Mouse (Mus musculus) monocyte, adult 2 months (primary cell): ENCODE results near the gene Sox5.

Experiments
- DNase-seq, 2 experiments: peaks; one replicate each; pipeline ENCODE4 v3.0.0; 2022; ENCODE audit warnings: low spot score in 2 of 2, low read depth in 1 of 2

Gene Sox5

DNA sequence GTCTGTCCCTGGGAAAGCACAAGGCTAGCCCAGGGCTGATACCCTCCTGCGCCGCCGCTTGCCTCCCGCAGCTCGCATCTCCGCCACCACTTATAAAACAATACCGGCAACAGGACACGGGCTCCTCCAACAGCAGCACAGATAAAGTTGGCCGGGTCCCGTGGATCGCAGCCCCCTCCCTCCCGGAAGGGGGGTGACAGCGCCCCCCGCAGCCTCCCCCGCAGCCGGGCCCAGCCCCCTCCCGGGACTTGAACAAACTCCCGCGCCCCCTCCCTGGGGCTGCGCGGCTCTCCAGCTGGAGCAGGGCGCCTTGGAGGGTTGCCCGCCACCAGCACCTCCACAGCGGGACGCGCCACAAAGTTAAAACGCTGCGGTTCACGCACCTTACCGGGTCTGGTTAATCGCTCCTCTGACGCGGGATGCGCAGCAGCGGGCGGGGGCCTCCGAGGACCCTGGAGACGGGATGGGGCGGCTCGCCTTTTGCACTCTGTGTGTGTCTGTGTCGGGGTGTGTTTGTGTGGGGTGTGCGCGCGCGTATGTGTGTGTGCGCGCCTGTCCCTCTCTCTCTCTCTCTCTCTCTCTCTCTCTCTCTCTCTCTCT lies at the start of gene Sox5:
Sox5 (minus strand) TSS at position 547 of the 600 bp plus-strand sequence.
- no peak for DNase-seq

DNA sequence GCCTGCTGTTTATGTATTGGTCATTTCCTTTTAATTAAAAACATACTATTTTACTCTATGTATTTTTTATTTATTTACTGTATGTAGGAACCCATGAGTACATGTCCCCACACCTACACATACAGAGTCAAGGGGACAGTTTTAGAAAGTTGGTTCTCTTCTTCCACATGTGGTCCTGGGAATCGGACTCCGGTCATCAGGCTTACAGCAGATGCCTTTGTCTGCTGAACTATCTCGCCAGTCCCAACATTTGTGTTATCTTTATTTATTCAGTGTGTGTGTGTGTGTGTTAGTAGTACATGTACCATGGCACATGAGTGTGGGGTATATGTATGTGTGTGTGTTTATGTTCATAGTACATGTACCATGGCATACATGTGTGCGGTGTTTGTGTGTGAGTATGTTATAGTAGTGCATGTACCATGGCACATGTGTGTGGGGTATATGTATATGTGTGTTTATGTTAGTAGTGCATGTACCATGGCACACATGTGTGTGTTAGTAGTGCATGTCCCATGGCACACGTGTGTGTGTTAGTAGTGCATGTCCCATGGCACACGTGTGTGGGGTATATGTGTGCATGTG lies 43.3 kb upstream of the Sox5 start:
- no peak for DNase-seq

DNA sequence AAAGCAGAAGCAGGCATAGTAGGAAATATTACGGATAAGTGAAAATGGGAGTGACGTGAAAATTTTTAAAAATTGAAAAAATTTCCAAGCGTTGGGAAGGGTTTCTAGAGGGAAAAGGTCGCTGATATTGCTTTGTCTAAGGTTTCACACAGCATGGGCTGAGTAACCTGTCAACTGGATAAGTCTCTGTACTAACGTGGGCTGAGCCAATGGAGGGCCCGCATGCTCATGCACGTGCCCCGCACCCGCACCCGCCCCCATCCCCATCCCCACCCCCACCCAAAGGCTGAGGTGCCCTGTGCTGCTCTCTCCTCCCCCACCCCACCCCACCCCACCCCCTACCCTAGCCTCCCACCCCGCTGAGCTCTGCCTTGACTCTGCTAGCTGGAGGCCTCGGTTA lies 42.4 kb upstream of the Sox5 start:
- no peak for DNase-seq

DNA sequence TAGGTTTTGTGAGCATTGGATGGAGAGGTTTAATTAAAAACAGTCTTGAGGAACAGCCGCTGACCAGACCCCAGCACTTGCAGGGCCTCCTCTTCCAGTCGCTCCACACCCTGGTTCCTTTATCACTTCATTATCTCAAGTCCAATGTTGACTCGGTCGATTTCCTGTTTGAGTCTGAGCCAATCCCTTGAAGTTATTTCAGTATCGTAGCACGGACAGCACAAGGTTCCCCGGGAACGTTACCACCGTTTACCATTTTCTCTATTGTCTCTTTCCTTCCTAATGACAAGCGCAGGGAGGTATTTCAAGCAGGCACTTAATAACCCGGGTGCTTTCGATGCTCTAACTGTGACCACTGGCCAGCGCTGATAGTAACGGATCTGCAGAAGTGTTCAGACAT lies 40.8 kb upstream of the Sox5 start:
- no peak for DNase-seq

DNA sequence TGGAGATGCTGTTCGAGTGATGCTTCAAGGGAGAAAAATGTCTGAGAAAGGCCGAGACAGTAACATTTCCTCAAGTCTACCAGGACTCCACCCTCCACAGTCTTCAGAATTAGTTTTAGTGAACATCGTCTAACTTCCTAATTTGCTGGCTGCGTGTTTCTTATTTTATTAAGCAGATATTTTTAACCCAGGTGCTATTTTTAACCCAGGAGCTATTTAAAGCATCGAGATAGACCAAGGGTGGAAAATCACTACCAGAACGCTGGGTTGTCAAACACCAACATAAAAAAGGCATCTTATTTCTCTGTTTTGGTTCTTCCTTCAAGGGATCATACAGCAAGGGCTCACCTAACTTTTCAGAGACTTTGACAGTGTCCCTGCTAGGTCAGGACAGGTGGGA lies 39.2 kb upstream of the Sox5 start:
- no peak for DNase-seq

DNA sequence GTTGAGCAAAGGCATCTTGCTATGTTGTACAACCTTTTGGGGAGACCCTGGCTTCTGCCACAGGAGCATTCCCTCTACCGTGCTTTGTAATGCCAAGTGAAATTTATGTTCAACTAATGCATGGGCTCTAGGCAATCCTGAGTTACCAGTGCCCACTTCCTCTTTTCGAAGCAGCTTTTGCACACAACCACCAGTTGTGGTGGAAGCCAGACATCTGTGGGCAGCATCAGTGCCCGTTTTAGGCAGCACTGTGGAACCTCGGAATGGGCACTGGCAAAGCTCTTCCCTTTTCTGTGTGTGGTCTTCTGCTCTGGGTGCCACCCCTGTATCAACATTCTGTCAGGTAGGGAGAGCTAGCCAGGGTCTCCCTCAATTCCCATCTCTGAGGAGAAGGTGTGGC lies 36.2 kb upstream of the Sox5 start:
- DNase-seq, result peak; percentile 45 to 46

DNA sequence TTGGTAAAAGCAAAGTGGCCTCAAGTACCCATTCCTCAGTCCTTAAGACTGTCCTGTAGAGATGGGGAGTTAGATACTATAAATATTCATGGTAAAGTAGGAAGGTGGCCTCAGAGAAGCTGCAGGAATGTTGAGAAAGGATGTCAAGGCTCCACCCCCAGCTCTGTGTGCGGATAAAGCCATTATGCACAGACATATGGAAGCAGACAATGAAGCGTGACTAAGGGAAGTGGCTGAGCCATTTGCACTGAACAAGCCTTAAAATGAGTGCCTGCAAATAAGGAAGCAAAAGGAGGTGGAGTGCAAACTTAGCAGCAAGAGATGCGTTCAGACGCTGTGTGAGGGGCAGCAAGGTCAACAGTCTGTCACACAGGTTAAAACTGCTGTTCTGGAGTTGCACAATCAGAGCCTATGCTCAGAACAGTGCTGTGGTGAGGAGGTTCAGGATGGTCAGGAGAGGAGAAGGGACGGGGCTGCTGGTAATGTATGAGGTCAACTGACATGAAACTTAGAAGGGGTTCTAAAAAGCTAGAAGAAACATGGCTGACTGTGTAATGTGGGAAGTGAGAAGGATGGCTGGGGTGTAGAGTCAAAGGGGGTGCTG lies 35.7 kb upstream of the Sox5 start:
- no peak for DNase-seq

DNA sequence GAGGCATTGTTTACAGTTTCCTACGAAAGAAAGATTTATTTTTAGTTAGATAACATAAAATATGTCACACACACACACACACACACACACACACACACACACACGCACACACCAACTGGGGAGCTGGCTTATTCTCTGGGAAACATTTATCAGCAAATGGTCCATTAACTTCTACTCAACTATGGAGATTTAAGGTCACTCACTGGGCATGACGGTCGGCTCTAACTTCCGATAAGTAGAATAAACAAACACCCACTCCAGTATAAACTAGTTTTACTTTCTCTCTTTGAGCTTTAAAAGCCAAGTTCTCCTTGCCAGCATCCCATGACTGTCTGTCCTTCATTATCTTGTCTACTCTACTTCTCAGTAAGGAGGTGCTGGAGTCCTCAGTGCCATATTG lies 33.8 kb upstream of the Sox5 start:
- DNase-seq, result no peak

DNA sequence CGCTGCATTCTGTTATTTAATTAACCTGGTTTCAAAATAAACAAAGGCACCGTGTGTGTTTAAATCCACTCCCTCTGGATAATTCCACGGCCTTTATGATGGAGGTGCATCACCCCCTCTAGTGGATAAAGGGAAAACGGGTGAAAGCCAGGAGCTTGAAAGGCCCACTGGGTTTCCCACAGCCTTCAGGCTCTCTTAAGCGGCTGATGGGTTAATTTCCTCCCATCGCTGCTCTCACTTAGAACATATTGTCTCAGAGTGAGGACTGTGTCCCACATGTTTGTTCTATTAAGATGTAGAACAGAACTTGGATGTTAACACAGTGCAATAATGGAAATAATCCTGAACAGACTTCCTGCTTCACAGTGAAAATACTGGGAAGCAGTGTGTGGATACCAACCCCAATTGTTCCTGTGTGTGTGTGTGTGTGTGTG lies 33.2 kb upstream of the Sox5 start:
- DNase-seq, result no peak

DNA sequence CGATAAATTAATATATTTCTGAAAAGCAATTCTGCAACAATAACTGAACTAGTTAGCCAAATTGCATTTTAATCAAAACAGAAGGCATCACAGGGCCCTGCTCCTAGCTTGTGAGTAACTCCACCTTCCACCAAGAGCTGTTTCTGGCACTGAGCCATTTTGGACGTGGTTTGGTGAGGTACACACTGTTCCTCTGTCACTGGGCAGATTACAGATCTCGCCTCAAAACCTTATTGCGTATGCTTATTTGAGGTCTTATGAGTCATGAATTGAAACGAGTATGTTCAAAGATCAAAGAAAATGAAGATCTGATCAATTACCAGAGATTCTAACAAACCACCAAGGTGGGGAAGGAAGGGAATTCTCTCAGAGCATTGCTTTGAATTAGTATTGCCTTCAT lies 22.5 kb upstream of the Sox5 start:
- no peak for DNase-seq

DNA sequence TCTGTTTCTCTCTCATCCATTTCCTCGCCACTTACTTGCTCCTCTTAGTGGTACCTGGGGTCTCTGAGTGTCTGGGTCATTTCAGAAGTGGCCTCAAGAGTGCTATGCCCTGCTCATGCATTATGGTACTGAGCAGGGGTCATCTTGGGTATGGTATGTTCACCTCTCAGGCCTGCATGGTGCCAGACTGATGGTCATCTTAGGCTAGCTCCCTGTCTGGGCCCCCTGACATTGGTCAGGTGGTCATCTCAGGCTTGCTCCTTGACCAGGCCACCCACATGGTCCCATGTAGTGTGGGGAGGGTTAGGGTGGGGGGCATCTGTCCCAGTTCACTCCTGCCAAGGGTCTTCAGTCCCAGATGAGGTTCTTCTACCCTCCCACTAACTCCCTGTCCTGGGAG lies 21.3 kb upstream of the Sox5 start:
- no peak for DNase-seq

DNA sequence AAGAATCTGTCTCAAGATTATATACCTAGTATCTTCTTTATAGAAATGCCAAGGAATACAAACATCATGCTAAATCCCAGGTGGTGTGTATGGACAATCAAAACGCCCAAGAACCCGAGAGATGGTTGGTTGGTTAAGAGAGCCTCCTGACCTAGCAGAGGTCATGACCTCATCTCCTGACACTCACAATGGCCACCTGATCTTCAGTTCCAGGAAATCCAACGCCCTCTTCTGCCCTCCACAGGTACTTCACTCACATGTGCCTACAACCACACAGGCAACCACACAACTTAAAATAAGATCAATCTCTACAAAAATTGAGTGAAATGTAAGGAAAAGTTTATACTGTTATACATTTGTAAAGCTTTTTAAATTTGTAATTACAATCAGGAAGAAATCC lies 12.6 kb upstream of the Sox5 start:
- DNase-seq, result no peak

DNA sequence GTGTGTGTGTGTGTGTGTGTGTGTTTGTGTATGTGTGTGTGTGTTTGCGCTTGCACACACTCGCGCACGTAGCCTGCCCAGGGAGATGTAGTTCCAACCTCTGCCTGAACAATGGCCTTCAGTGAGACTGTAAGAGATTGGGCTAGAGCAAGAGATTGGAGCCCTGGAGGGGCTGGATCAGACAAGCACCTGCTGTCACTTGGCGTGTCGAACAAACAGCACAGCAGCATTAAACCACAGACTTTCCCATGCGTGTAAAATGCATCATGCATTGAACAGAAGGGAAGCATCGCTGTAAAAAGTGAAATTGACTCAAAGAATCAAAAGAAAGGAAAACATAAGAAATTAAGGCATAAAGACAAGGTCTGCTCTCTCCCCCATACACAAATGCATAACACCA lies 11.1 kb upstream of the Sox5 start:
- DNase-seq, result no peak

DNA sequence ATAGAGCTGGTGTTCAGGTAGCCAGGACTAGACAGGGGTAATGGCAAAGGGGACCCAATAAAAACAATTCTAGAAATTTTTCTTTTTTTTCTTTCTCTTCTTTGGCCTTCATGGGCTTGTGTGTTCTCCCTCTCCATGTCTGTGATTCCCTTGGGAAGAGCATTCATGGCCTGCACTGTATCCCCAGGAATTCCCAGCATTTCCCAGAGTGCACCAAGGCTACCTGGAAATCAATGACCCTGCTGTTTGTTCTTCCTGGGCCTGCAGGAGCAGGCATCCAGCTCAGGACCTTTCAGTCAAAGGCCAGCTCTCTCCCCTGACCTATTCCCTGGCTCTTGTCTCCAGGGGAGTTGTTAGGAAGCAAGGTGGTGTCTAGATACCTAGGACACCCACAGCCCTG lies 1.5 kb upstream of the Sox5 start:
- no peak for DNase-seq

DNA sequence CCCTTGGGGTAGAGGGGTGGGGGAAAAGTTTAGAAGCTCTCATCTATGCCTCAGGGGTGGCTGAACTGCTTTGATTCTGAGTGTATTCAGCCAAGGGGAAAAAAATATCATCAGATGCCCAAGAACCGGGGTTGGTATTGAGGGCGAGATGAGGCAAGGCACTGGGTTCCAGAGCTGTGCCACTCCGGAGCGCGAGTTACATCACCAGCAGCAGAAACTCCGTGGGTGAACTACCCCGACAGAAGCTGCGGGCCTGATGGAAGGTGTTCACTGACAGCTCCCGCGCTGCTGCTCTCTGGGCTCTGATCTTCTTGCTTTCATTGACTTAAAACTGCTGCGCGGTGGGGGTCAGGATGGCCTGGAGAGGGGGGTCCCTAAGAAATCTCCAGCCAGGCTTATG lies 1.1 kb upstream of the Sox5 start:
- DNase-seq, result no peak

DNA sequence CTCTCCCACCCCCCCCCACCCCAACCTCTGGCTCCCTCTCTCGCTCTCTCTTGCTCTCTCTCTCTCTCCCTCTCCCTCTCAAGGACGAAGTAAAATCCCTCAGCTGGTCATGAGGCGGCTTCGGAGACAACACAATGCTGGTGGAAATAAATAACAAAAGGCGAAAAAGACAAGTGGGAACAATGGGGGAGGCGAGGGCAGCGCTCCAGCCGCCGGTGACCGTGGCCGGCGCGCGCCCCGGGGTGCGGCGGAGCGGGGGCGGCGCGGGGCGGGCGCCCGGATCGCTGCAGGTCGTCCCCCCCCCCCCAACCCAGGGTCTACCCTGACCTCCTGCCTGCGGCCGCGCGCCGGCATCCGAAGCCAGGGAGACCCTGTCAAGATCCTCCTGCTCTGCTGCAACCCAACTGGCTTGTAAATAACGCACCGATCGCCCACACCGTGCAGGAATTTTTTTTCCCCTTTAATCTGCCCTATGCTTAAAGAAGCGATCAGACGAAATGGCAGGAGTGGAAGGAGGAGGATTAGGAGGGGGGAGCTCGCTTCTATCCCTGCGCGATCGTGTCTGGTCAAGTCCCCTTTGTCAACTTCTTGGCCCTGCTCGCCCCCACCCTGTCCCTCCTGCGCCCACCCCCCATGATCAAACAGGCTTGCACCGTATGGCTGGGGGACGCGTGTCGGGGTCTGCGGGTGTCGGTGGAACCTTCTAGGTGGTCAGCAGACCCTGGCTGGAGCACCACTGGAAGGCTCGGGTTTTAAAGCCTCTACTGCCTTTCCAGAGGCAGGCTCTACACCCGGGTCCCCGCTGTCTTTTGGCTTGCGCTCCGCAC lies 467 bp upstream of the Sox5 start:
- DNase-seq, result no peak

DNA sequence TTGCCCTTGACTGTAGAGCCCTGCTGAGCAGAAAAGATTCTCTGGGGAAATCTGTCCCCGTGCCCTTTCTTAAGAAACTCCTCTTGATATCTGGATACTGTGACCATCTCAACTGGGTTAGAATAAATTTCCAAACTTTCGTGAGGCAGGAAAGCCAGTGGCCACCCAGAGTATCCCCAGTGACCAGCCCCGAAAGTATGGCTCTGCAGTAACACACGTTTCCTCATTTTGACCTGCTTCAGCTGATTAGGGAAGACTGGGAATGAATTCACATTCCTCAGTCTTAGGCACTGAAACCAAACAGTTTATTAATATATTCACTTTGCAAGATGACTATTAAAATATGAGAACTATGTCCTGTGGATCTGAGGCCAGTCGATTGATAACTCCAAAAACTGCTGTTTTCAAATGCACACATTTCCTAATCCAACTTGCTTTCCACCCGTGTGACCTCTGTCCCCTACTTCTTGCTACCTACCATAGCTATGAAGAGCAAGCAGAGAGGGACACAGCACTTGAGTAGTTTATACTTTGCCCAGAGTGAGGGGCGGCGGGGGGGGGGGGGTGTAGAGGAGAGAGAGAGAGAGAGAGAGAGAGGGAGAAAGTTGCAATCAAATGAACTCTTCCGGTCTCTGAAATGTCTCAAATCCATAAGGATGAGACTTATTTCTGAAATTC lies 1.0 kb downstream of the Sox5 start:
- no peak for DNase-seq

DNA sequence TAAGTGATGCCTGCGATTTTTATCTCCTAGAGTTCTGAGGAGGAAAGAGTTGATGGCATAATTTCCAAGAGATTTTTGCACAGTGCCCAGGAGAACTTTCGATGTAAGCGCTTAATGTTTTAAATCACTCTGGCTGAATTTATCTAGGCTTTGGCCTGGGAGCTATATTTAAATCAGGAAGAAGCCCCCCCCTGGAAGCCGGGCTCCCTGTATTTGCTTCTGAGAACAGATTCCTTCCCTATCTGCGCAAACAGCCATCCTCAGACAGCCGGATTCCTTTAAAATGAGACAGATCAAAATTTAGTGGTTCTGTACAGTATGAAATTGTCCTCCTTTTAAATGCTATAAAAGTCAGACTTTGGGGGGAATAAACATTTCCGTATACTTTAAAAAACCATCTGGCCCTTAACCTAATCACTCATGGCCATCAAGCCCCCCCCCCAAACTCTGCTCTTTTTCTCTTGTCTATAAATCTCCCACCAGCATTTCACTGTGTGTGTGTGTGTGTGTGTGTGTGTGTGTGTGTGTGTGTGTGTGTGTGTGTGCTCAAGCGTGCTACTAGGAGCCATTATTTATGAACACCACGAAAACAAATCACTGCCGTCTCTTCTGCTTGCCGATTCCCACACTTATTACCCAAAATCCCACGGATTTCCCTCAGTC lies 1.7 kb downstream of the Sox5 start:
- no peak for DNase-seq

DNA sequence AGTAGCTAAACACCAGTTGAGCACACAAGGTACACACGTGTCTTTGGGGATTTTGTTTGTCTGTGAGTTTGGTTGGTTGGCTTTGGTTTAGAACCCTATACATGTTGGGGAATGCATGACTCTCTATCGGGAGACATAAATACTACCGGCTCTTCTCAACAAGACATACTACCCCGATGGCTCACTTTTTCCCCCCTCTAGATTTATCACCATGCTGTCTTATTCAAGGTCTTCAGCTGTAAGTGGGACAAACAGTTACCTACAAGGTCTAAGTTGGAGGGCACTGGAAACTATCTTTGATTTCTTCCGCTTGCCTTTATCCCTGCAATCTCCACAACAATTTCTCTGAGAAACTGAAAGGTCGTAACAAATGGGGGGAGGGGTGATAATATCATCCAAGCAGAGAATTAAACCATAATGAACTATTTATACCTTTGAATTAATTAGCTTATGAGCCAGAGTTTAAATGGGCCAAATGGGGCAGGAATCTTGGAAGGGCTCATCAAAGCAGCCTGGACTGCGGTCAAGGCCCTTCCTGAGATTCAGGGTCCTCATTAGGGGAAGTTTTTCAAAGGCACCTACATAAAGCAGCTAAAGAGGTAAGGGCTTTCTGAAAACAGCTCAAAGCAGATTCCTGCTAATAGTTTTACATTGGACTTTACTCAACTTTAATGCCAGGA lies 4.3 kb downstream of the Sox5 start:
- no peak for DNase-seq

DNA sequence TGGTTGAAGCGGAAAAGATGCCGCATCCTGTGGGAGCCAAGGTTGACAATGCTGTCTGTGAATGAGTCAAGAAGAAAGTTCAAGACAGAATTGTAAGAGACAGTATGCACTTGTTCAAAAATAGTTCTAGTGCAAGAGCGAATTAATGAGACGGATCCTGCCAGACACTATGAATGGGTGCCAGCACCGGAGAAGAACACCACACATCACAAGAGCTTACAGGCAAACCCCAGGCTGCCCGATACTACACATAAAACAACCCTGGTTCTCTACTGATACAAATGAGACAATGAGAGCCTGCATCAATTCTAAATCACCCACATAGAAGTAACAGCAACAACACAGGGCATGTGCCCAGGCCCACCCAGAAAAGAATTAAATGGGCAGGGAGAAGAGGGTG lies 8.0 kb downstream of the Sox5 start:
- no peak for DNase-seq

DNA sequence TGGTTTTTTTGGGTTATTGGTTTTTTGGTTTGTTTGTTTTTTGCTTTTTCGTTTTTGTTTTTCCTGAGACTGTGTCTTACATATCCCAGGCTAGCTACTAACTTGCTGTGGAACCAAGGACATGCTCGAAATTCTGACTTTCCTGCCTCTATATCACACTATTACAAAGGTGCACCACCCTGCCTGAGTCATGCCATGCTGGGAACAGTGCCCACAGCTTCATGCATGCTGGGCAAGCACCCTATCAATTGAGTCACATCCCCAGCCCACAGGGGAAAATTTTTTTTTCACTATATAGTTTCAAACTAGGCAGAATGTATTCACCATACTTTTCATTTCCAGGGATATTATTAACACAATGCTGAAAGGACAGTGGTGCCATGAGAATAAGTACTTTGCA lies 8.8 kb downstream of the Sox5 start:
- no peak for DNase-seq
